Mouse (Mus musculus) adrenal gland, adult 2 months (tissue): ENCODE data around the gene Msi1. TPM values are rescaled to one million over a fixed set of nuclear protein-coding genes. Genes with fewer than 3 reads are reported as not detected.
"Not testable (repeated sequence)": the region's sequence is repeated elsewhere in the genome, so short reads cannot be mapped to it uniquely, and the experiment has no call there.

Experiments
- DNase-seq: peaks from one replicate; pipeline ENCODE4 v3.0.0; 2021
- polyA plus RNA-seq: library from polyadenylated mRNA; depleted of rRNA; stranded (reverse); fragments of >200 nt; gene quantifications from 2 replicates; pipeline ENCODE4 v1.2.3, GENCODE M21; 2012; rRNA removed
- total RNA-seq, 2 experiments: library from RNA; stranded (reverse); gene quantifications; 2 replicates each; pipeline ENCODE4 v1.2.3; 2021

Msi1 gene
- total and polyA plus RNA-seq, 3 experiments: 16.3 to 24.0 (median 19.1) TPM

- DNase-seq: peak; percentile 79
Observed at GRCm38 (mm10) chr5:115488841-115489698, 59.7 kb downstream of the Msi1 start.

GRCm38 (mm10) chr5:115489699-115490637 is 60.6 kb downstream of the Msi1 start:
- DNase-seq: peak; percentile 89

GRCm38 (mm10) chr5:115490638-115491000 is 61.2 kb downstream of the Msi1 start:
- DNase-seq: no peak

- no peak for DNase-seq
Observed at GRCm38 (mm10) chr5:115491076-115491475, 61.7 kb downstream of the Msi1 start.

- peak; percentile 87 for DNase-seq
Observed at GRCm38 (mm10) chr5:115491771-115492322, 62.4 kb downstream of the Msi1 start.

GRCm38 (mm10) chr5:115492711-115493335 is 63.4 kb downstream of the Msi1 start:
- peak; percentile 59 for DNase-seq

- DNase-seq: no peak
Observed at GRCm38 (mm10) chr5:115493441-115493840, 64.0 kb downstream of the Msi1 start.

- not testable (repeated sequence) for DNase-seq
Observed at GRCm38 (mm10) chr5:115495618-115496017, 66.2 kb downstream of the Msi1 start.

- DNase-seq: no peak
Observed at GRCm38 (mm10) chr5:115497033-115497432, 67.6 kb downstream of the Msi1 start.

GRCm38 (mm10) chr5:115498307-115499240 is 69.2 kb downstream of the Msi1 start:
- DNase-seq: no peak

- DNase-seq: no peak
Observed at GRCm38 (mm10) chr5:115500383-115500935, 71.1 kb downstream of the Msi1 start.

- no peak for DNase-seq
Observed at GRCm38 (mm10) chr5:115503035-115503434, 73.6 kb downstream of the Msi1 start.

Other genes with a start within 250 kb of the Msi1 start
- 10 to 100 TPM; 37.7 to 57.1 TPM for gene Cabp1, start 235.2 kb upstream of the Msi1 start, total RNA-seq
- gene Cabp1, start 235.2 kb upstream of the Msi1 start, polyA plus RNA-seq: 45.7 and 61.7 TPM in 2 replicates
- 10 to 100 TPM; 53.1 to 84.0 TPM for gene Pop5, start 193.8 kb upstream of the Msi1 start, total RNA-seq
- gene Pop5, start 193.8 kb upstream of the Msi1 start, polyA plus RNA-seq: 194 and 250 TPM in 2 replicates
- 100 to 1,000 TPM; 225 to 258 TPM for gene Rnf10, start 156.7 kb upstream of the Msi1 start, total RNA-seq
- gene Rnf10, start 156.7 kb upstream of the Msi1 start, polyA plus RNA-seq: 212 and 287 TPM in 2 replicates
- gene Coq5, start 149.9 kb upstream of the Msi1 start, total RNA-seq: 10 to 100 TPM; 52.5 to 68.0 TPM
- gene Coq5, start 149.9 kb upstream of the Msi1 start, polyA plus RNA-seq: 14.6 and 15.7 TPM in 2 replicates
- 100 to 1,000 TPM; 220 to 347 TPM for gene Dynll1, start 128.6 kb upstream of the Msi1 start, total RNA-seq
- 38.0 and 45.1 TPM in 2 replicates for gene Dynll1, start 128.6 kb upstream of the Msi1 start, polyA plus RNA-seq
- gene Srsf9, start 102.4 kb upstream of the Msi1 start, total RNA-seq: 10 to 100 TPM; 45.8 to 70.1 TPM
- 29.1 and 40.4 TPM in 2 replicates for gene Srsf9, start 102.4 kb upstream of the Msi1 start, polyA plus RNA-seq
- gene Gatc, start 88.4 kb upstream of the Msi1 start, total RNA-seq: 10 to 100 TPM; 21.1 to 24.0 TPM
- 12.2 and 15.4 TPM in 2 replicates for gene Gatc, start 88.4 kb upstream of the Msi1 start, polyA plus RNA-seq
- 10 to 100 TPM; 35.1 to 40.0 TPM for gene Triap1, start 88.4 kb upstream of the Msi1 start, total RNA-seq
- 7.9 and 8.6 TPM in 2 replicates for gene Triap1, start 88.4 kb upstream of the Msi1 start, polyA plus RNA-seq
- gene Cox6a1, start 80.6 kb upstream of the Msi1 start, total RNA-seq: 1,000 to 10,000 TPM; 1,468 to 1,603 TPM
- gene Cox6a1, start 80.6 kb upstream of the Msi1 start, polyA plus RNA-seq: 4,255 and 4,504 TPM in 2 replicates
- gene Pla2g1b, start 36.7 kb downstream of the Msi1 start, total RNA-seq: not detected
- 7.6 TPM in 1 of 2 replicates, not detected in the other for gene Pla2g1b, start 36.7 kb downstream of the Msi1 start, polyA plus RNA-seq
- gene Sirt4, start 55.1 kb downstream of the Msi1 start, total RNA-seq: 10 to 100 TPM; 15.1 to 28.0 TPM
- 47.4 and 61.7 TPM in 2 replicates for gene Sirt4, start 55.1 kb downstream of the Msi1 start, polyA plus RNA-seq
- 10 to 100 TPM; 39.4 to 47.2 TPM for gene Pxn, start 77.1 kb downstream of the Msi1 start, total RNA-seq
- gene Pxn, start 77.1 kb downstream of the Msi1 start, polyA plus RNA-seq: 66.9 and 67.5 TPM in 2 replicates
- gene Rplp0, start 129.9 kb downstream of the Msi1 start, total RNA-seq: 100 to 1,000 TPM; 758 to 884 TPM
- gene Rplp0, start 129.9 kb downstream of the Msi1 start, polyA plus RNA-seq: 1,163 and 1,198 TPM in 2 replicates
- 10 to 100 TPM; 48.6 to 51.1 TPM for gene Gcn1l1, start 135.7 kb downstream of the Msi1 start, total RNA-seq
- 41.2 and 49.4 TPM in 2 replicates for gene Gcn1l1, start 135.7 kb downstream of the Msi1 start, polyA plus RNA-seq
- 10 to 100 TPM; 64.2 to 66.2 TPM for gene Rab35, start 202.3 kb downstream of the Msi1 start, total RNA-seq
- gene Rab35, start 202.3 kb downstream of the Msi1 start, polyA plus RNA-seq: 65.8 and 73.8 TPM in 2 replicates